Mouse (Mus musculus) midbrain, embryonic 13.5 days (tissue): Measurements from ENCODE around the gene Rimbp2. TPM values are rescaled to one million over a fixed set of nuclear protein-coding genes. Genes with fewer than 3 reads are reported as not detected.

Experiments used
- ATAC-seq: fragments of 200-750 bp; cut with Nextera tagmentation; 2 replicates; pipeline ENCODE4 v1.8.0; 2017; ENCODE audit warnings: mild to moderate bottlenecking, moderate TSS enrichment, moderate library complexity
- H3K27ac ChIP-seq: fragments of 300-500 bp; sonication (generic); 2 replicates; pipeline ENCODE4 v1.5.1; 2015; ENCODE audit warnings: inconsistent platforms, mild to moderate bottlenecking, moderate library complexity
- H3K27me3 ChIP-seq: fragments of 300-500 bp; sonication (generic); 2 replicates; pipeline ENCODE4 v1.6.1; 2015; ENCODE audit warnings: mild to moderate bottlenecking, inconsistent platforms
- H3K36me3 ChIP-seq: fragments of 300-500 bp; sonication (generic); 2 replicates; pipeline ENCODE4 v1.6.1; 2015; ENCODE audit warnings: mild to moderate bottlenecking, inconsistent platforms
- H3K4me1 ChIP-seq: fragments of 300-500 bp; sonication (generic); replicated peaks from 2 replicates; pipeline ENCODE4 v1.6.1; 2015; ENCODE audit warnings: inconsistent platforms
- H3K4me2 ChIP-seq: fragments of 300-500 bp; sonication (generic); replicated peaks from 2 replicates; pipeline ENCODE4 v1.6.1; 2015; ENCODE audit warnings: moderate library complexity, mild to moderate bottlenecking, inconsistent platforms
- H3K4me3 ChIP-seq: fragments of 300-500 bp; sonication (generic); replicated peaks from 2 replicates; pipeline ENCODE4 v1.5.1; 2015; ENCODE audit warnings: mild to moderate bottlenecking, inconsistent platforms
- H3K9ac ChIP-seq: fragments of 300-500 bp; sonication (generic); replicated peaks from 2 replicates; pipeline ENCODE4 v1.6.1; 2015; ENCODE audit warnings: mild to moderate bottlenecking, inconsistent platforms
- H3K9me3 ChIP-seq: fragments of 300-500 bp; sonication (generic); 2 replicates; pipeline ENCODE4 v1.6.1; 2016; ENCODE audit warnings: mild to moderate bottlenecking, inconsistent platforms
- WGBS: fragments of 180-500 bp; shearing (Covaris S2); methylation state at CpG from one replicate; pipeline ENCODE4 v1.1.7; 2015; 5-methylcytosine and 5-hydroxymethylcytosine counted together
- polyA plus RNA-seq: library from polyadenylated mRNA; unstranded; fragments of >200 nt; fragmentation: Nextera tagmentation; extraction: Ambion mirVana; gene quantifications from 2 replicates; pipeline ENCODE4 v1.2.1, GENCODE M21; 2015

Gene Rimbp2
- polyA plus RNA-seq, 1 experiment from 2014 or later, result 3.0 TPM

- H3K4me3 ChIP-seq, result no peak overlapping the region
- H3K4me1 ChIP-seq, result peaks cover 19% of the 10 kb centered on the region
- H3K27me3 ChIP-seq, result no peaks in the 10 kb centered on the region
- H3K4me2 ChIP-seq, result no peak overlapping the region
- no peaks in the 10 kb centered on the region for H3K9me3 ChIP-seq
- ATAC-seq, result no peak
- H3K36me3 ChIP-seq, result peaks cover 6% of the 10 kb centered on the region; the same call in 1 of the 2 replicates
- no peak overlapping the region for H3K9ac ChIP-seq
- WGBS, result 96% methylated on average over 13 of the region's 13 CpGs
- H3K27ac ChIP-seq, result no peak overlapping the region
These were observed 146.8 kb downstream of the Rimbp2 start for GRCm38 (mm10) chr5:128806296-128806998.

- Histone ChIP-seq H3K4me3 (no peak overlapping the region), H3K9me3 (no peaks in the 10 kb centered on the region), H3K9ac (no peak overlapping the region), H3K36me3 (peaks cover 6% of the 10 kb centered on the region; the same call in 1 of the 2 replicates), H3K27ac (no peak overlapping the region), H3K27me3 (no peaks in the 10 kb centered on the region), H3K4me2 (no peak overlapping the region), H3K4me1 (peaks cover 6% of the 10 kb centered on the region)
- ATAC-seq, result no peak
- 92% methylated on average over 2 of the region's 2 CpGs for WGBS
These were observed 148.2 kb downstream of the Rimbp2 start for GRCm38 (mm10) chr5:128805092-128805491.

- Histone ChIP-seq H3K9me3 (no peaks in the 10 kb centered on the region), H3K4me1 (no peaks in the 10 kb centered on the region), H3K27me3 (no peaks in the 10 kb centered on the region), H3K36me3 (peaks cover 24% of the 10 kb centered on the region), H3K4me2 (no peak overlapping the region), H3K27ac (no peak overlapping the region), H3K9ac (no peak overlapping the region), H3K4me3 (no peak overlapping the region)
- 87% methylated on average over 5 of the region's 5 CpGs for WGBS
- ATAC-seq, result no peak
These were observed 152.7 kb downstream of the Rimbp2 start for GRCm38 (mm10) chr5:128800592-128800991.

GRCm38 (mm10) chr5:128781621-128782020, 171.7 kb downstream of the Rimbp2 start:
- Histone ChIP-seq H3K27me3 (no peaks in the 10 kb centered on the region), H3K9me3 (no peaks in the 10 kb centered on the region), H3K9ac (no peak overlapping the region), H3K36me3 (peaks cover 7% of the 10 kb centered on the region; the same call in 1 of the 2 replicates), H3K4me3 (no peak overlapping the region), H3K27ac (no peak overlapping the region), H3K4me2 (no peak overlapping the region), H3K4me1 (peaks cover 9% of the 10 kb centered on the region)
- 66% methylated on average over 22 of the region's 22 CpGs for WGBS
- ATAC-seq, result no peak

GRCm38 (mm10) chr5:128776386-128776785, 176.9 kb downstream of the Rimbp2 start:
- ATAC-seq, result no peak
- Histone ChIP-seq H3K4me3 (no peak overlapping the region), H3K27ac (no peak overlapping the region), H3K4me1 (no peaks in the 10 kb centered on the region), H3K9me3 (no peaks in the 10 kb centered on the region), H3K4me2 (no peak overlapping the region), H3K9ac (no peak overlapping the region), H3K36me3 (peaks cover 19% of the 10 kb centered on the region), H3K27me3 (no peaks in the 10 kb centered on the region)
- 67% methylated on average over 2 of the region's 2 CpGs for WGBS

- Histone ChIP-seq H3K9me3 (no peaks in the 10 kb centered on the region), H3K4me3 (no peak overlapping the region), H3K27me3 (no peaks in the 10 kb centered on the region), H3K4me1 (peaks cover 7% of the 10 kb centered on the region), H3K4me2 (peak overlapping the region; percentile 36), H3K9ac (no peak overlapping the region), H3K27ac (no peak overlapping the region), H3K36me3 (peaks cover 14% of the 10 kb centered on the region)
- peak; percentile 80 for ATAC-seq
- WGBS, result 9% methylated on average over 10 of the region's 10 CpGs
These were observed 184.2 kb downstream of the Rimbp2 start for GRCm38 (mm10) chr5:128769026-128769631.

- H3K4me2 ChIP-seq, result no peak overlapping the region
- H3K27me3 ChIP-seq, result no peaks in the 10 kb centered on the region
- no peaks in the 10 kb centered on the region for H3K9me3 ChIP-seq
- H3K4me1 ChIP-seq, result no peaks in the 10 kb centered on the region; the same call in 1 of the 2 replicates
- no peak overlapping the region for H3K9ac ChIP-seq
- WGBS, result 62% methylated on average over 8 of the region's 8 CpGs
- H3K36me3 ChIP-seq, result no peaks in the 10 kb centered on the region
- no peak for ATAC-seq
- H3K4me3 ChIP-seq, result no peak overlapping the region
- no peak overlapping the region for H3K27ac ChIP-seq
These were observed 192.2 kb downstream of the Rimbp2 start for GRCm38 (mm10) chr5:128761118-128761517.

- Histone ChIP-seq H3K9me3 (no peaks in the 10 kb centered on the region), H3K4me3 (no peak overlapping the region), H3K4me1 (peaks cover 9% of the 10 kb centered on the region; the same call in 1 of the 2 replicates), H3K9ac (no peak overlapping the region), H3K27me3 (no peaks in the 10 kb centered on the region), H3K4me2 (no peak overlapping the region), H3K27ac (no peak overlapping the region), H3K36me3 (no peaks in the 10 kb centered on the region)
- no peak for ATAC-seq
- 83% methylated on average over 8 of the region's 8 CpGs for WGBS
These were observed 207.0 kb downstream of the Rimbp2 start for GRCm38 (mm10) chr5:128746261-128746660.

- Histone ChIP-seq H3K27me3 (no peaks in the 10 kb centered on the region), H3K36me3 (no peaks in the 10 kb centered on the region), H3K4me2 (no peak overlapping the region), H3K4me3 (no peak overlapping the region), H3K9me3 (no peaks in the 10 kb centered on the region), H3K4me1 (peaks cover 9% of the 10 kb centered on the region), H3K9ac (no peak overlapping the region), H3K27ac (no peak overlapping the region)
- ATAC-seq, result no peak
- WGBS, result 80% methylated on average over 9 of the region's 9 CpGs
These were observed 208.1 kb downstream of the Rimbp2 start for GRCm38 (mm10) chr5:128745206-128745605.

- no peak overlapping the region for H3K27ac ChIP-seq
- peaks cover 17% of the 10 kb centered on the region for H3K4me1 ChIP-seq
- no peak overlapping the region for H3K4me3 ChIP-seq
- no peak for ATAC-seq
- H3K9ac ChIP-seq, result no peak overlapping the region
- no peak overlapping the region for H3K4me2 ChIP-seq
- H3K27me3 ChIP-seq, result no peaks in the 10 kb centered on the region
- no peaks in the 10 kb centered on the region for H3K9me3 ChIP-seq
- H3K36me3 ChIP-seq, result no peaks in the 10 kb centered on the region
- 94% methylated on average over 6 of the region's 6 CpGs for WGBS
These were observed 208.9 kb downstream of the Rimbp2 start for GRCm38 (mm10) chr5:128744351-128744750.

GRCm38 (mm10) chr5:128739838-128740171, 213.5 kb downstream of the Rimbp2 start:
- Histone ChIP-seq H3K27me3 (peaks cover 7% of the 10 kb centered on the region; the same call in 1 of the 2 replicates), H3K9ac (no peak overlapping the region), H3K4me1 (peaks cover 13% of the 10 kb centered on the region), H3K4me2 (peak overlapping the region; percentile 40), H3K4me3 (peak overlapping the region; percentile 10; the same call in 1 of the 2 replicates), H3K36me3 (no peaks in the 10 kb centered on the region), H3K9me3 (no peaks in the 10 kb centered on the region), H3K27ac (no peak overlapping the region)
- 22% methylated on average over 8 of the region's 8 CpGs for WGBS
- peak; percentile 61 for ATAC-seq

GRCm38 (mm10) chr5:128739168-128739837, 214.0 kb downstream of the Rimbp2 start:
- H3K9ac ChIP-seq, result no peak overlapping the region
- H3K36me3 ChIP-seq, result no peaks in the 10 kb centered on the region
- H3K9me3 ChIP-seq, result no peaks in the 10 kb centered on the region
- H3K4me1 ChIP-seq, result peaks cover 13% of the 10 kb centered on the region
- peaks cover 7% of the 10 kb centered on the region; the same call in 1 of the 2 replicates for H3K27me3 ChIP-seq
- peak overlapping the region; percentile 40 for H3K4me2 ChIP-seq
- peak overlapping the region; percentile 10; the same call in 1 of the 2 replicates for H3K4me3 ChIP-seq
- WGBS, result 21% methylated on average over 14 of the region's 17 CpGs
- ATAC-seq, result peak; percentile 86
- no peak overlapping the region for H3K27ac ChIP-seq
